Mouse (Mus musculus) cerebellum, postnatal 4 days (tissue): Measurements from ENCODE around the gene Gm49396.

Source experiments
- DNase-seq, 2 experiments: peaks; one replicate each; pipeline ENCODE4 v3.0.0; 2022; ENCODE audit warnings: low spot score in 2 of 2, mixed read lengths in 1 of 2

Gm49396 gene

DNA sequence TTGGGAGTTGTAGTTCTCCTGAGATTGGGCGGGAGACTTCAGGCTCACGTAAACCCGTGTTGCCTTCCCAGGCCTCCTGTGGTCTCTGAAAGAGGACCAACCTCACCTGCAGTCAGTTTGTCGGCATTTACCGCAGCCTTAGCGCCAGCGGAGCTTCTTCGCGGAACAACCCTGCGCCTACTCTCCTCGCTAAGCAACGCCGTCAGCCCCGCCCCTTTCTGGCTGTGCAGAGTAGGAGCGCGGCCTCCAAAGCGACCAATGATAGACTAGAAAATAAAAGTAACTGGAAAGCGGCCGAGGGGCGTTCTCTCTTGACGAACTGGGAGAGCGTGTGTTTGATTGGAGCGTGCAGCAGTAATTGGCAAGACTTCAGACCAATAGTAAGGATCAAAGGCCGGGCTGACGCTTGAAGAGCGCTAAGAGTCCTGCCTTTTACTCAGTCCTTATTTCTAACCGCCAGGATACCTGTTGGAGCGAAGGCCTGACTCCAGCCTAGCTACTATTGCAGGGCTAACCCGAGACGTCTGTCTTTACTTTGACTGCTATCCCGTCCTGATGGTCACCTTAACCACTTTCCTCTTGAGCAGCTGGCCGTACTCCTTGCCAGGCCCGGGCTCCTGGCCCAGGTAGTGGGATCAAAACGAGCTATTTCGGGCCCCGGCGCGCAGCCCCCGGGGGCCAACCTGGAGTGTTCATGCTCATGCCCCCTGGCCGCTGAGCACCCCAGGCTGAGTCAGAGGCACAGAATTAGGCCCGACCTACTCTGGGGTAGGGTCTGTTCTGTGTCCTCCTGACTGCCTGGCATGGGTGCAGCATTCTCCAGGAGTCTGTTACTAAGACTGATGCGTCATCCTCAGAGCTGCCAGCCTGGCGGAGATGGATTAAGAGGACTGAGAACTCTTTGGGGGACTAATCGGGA is 10.8 kb upstream of the Gm49396 start, which contains the start of the genes Hspb6 and Proser3:
TSS of gene Hspb6 (plus strand) at position 77 of the 919 bp plus-strand sequence.
TSS of gene Proser3 (minus strand) at position 198 of the 919 bp plus-strand sequence.
- peak; percentile 84 to 94 for DNase-seq

DNA sequence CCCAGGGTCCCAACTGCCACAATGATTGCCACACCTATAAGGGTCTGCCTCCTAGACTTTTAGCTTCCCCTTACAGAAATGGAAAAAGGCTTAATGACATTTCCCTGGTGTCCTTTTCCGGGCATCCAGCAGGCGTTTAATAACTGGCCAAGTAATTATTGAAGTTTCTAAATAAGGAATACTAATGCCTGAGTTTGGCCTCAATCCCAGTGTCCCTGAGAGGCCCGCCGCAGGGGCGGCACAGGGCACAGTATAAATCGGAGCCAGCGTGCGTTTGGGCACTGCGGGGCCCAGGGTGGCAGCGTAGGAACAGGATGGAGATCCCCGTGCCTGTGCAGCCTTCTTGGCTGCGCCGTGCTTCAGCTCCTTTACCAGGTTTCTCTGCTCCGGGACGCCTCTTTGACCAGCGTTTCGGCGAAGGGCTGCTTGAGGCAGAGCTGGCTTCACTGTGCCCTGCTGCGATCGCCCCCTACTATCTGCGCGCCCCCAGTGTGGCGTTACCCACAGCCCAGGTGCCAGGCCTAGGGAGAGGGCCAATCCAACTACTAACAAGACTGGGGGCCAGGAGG is 10.0 kb upstream of the Gm49396 start:
- DNase-seq: no peak

DNA sequence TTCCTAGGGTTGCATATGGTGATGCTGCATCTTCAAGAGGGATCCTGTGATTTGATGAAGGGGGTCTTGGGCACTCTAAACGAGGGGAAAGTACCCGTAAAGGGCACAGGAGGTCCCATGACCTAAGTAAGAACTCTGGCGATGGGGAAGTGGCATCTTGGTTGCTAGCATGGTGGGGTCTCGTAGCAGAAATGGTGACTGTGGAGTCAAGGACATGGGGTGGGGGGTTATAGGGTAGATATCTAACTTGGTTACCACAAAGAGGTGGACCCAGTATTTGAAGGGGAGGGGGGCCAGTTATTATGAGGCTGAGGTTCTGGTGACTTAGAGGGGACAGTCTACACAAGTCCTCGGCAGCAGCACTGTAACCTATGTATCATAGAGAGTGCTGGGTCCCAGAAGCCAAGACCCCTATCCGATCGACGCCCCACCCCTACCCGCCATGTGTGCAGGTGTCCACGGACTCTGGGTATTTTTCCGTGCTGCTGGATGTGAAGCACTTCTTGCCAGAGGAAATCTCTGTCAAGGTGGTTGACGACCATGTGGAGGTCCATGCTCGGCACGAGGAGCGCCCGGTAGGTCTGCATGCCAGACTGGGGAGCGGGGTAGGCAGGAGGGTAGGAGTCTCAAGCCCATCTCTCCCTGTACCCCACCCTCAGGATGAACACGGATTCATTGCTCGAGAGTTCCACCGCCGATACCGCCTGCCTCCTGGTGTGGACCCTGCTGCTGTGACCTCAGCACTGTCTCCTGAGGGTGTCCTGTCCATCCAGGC is 9.1 kb upstream of the Gm49396 start:
- no peak for DNase-seq

DNA sequence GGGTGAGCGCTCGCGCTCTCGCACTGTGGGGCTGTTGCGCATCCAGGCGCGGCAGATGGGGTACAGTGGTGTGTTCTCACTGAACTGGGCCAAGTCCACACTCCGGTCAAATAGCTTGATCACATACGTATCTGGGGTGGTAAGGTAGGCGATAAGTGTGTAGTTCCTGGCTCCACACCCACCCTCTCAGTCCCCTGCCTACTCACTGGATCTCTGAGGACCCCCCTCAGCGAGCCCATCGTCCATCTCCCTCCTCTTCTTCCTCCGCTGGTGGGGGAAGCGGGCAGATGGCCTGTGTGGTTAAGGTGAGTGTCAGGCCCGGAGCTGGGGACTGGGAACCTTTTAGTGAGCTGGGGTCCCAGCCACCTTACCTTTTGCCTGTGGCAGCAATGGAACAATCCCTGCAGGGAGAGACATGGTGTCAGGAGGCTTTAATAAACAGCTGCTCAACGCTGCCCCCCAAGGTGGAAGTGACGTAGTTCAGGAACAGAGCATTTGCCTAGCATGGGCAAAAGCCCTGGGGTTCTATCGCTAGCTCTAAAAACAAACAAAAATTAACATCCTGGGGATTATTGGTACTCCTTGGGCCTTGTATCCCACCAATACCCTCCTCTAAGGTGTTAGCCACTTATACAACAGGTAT is 6.1 kb upstream of the Gm49396 start:
- DNase-seq: no peak

DNA sequence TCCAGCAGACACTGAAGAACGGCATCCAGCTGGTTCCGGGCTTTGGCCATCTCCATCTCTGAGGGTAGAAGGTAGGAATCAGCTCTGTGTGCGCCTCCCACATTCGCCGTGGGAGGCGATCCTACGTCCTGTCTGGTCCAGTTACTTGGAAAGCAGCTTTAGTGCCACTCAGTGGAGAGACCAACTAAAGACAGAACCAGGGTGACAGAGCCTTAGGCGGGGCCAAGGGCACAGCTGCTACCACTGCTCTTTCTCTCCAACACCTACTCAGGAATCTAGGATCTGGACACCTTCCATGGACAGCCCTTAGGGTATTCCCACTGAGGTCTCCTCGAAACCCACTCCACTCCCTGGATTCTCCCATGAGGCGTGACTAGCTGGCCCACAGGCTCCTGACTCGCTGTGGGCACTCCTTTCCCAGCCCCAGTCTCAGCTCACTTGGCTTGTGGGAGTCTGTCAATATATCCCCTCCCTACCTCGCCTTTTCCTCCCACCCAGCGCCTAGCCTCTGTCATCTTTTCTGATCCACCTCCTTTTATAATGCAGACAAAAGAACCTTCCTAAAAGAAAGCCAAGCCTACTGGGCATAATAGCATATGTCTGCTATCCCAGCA is 5.1 kb upstream of the Gm49396 start:
- no peak for DNase-seq

DNA sequence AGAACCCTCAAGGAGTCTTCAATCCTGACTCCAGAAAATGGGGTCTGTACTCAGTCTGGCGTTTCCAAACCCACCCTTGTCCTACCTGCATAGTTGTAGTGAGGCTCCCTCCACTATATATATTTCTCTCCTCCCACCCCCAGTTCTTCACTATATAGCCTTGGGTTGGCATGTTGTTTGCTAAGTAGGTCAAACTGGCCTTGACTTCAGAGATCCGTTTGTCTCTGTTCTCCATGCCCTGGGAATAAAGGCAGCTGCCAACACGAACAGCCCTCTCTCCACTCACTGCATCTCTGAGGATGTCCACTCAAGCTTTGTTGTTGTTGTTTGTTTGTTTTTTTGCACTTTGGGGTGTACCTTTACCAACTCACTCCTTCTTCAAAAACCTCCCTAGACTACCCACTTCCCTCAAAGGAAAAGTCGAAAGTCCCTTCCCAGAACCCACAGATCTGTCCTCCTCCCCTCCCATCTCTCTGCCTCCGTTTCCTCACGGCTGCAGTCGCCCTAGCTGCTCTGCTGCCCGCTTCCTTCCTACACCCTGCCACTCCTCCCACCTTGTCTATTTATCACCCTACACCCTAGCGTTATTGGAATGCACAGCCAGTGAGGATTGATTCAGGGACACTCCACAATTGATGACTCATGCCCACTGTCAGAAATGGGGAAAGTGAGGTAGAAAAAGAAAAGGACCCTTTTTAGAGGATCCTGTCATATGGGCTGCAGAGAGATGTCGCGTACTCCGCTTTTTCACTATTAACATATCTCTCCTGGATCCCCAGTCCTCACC is 4.3 kb upstream of the Gm49396 start:
- no peak for DNase-seq

DNA sequence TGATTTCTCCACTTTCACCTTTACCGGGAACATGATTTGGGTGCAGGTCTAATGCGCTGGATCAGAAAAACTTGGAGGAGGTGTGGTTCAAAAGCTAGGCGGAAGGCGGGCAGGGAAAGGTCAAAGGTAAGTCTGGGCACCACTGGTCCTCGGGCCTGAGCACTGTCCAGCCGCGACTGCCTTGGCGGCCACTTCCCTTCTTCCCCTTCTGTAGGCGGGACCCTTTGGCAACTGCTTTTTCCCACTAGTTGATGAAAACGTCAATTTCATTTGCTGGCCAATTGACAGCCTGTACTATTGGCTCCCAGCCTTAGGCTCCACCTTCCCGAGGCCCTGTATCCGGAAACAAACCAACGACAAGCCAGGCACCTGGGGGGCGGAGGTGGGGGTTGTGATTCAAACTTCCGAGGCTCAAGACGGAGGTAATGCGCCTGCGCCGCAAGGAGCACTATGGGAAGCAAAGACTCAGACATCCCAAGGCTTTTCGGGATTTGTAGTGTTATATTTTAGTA is 3.6 kb upstream of the Gm49396 start, which contains the start of gene Lin37:
TSS of gene Lin37 (minus strand) at position 396 of the 512 bp plus-strand sequence.
- DNase-seq: peak; percentile 89 to 94

DNA sequence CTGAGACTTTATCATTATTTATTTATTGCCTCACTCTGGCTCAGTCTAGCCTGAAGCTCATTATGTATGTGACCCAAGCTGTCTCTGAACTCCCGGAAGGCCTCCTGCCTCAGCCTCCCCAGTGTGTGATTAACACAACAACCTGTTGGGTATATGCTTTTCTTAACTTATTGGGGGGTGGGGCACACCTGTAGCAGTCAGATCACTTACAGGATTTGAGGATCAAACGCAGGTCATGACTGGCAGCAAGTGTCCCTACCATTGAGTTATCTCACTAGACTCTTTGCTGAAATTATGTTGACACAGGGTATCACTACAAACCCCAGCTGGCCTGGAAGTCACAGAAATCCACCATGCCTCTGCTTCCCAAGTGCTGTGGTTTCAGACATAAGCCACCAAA is 2.8 kb upstream of the Gm49396 start:
- no peak for DNase-seq

DNA sequence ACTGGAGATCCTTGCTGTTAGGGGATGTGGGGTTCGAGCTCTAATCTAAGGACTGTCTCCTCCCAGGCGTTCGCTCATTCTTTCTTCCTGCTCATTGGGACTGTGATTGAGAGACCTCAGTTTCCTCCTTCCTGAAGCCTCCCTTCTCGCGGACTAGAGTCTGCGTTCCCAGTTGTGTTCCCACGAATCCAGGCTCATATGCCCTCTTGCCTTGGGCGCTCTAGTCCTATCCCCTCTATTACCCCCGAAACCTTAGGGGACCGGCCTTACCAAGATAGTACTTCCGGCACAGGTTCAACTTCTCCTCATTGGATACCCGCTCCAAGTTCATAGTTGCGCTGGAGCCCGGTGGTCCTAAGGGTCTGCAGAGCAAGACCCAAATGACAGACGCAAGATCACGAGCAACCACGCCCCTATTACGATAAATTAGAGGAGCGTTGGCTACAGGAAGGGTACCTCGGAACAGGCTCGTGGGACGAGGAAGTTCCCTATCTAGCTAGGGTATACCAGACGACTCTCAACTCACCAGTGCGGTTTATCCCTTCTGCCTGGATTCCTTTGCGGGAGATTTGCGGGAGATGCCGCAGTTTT is 523 bp upstream of the Gm49396 start:
- DNase-seq: no peak

DNA sequence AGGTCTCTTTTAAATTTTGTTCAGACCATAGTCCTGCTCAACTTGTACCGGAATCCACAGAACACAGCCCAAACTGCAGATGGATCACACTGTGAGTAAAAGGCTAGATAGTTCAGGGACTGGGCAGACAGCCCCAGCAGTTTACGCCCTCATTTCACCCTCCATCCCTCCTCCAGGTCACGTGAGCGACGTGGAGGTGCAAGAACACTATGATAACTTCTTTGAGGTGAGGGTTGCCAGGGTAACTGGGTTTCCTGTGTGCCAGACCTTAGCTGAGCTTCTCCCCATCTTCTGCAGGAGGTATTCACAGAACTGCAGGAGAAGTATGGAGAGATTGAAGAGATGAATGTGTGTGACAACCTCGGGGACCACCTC is 749 bp downstream of the Gm49396 start:
- DNase-seq: no peak

DNA sequence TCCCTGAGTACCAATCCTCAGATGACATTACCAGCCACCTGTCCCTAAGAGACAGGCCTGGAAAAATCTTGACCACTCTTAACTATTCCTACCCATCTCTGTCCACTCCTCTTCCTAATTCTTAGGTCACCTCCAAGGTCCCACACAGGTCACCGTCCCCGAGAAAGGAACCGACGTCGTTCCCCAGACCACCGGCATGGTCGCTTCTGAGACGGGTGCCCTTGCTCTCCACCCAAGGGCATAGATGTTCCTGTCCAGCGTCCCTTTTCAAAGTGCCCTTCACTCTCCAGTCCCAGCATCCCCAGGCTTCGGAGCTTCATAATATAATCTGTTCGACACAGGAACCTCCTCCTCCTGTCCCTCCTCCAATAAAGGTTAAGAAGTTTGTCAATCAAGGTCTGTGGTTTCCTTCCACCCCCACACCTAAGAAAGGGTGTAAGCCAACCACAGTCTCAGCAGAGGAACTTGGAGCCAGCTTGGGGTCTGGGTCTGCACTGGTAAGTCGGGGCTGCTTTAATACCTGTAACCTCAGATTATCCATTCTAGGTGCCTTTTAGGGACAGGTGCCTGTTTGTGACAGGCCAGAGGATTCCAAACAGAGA is 1.9 kb downstream of the Gm49396 start, which contains the start of gene Igflr1:
TSS of gene Igflr1 (plus strand) at position 458 of the 602 bp plus-strand sequence.
- no peak for DNase-seq

DNA sequence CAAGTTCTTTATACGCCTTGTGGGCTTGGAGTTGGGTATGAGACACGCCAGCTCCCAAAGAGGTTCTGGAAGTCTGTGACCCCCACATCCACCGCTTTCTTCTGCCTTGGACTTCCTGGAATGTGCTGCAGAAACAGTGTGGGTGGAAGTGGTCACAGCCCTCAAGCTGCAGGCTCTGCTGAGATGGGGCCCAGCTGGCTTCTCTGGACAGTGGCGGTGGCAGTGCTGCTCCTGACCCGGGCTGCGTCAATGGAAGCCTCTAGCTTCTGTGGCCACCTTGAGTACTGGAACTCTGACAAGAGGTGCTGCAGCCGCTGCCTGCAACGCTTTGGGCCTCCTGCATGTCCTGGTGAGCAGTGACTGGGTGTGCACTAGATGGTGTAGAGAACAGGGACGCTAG is 2.9 kb downstream of the Gm49396 start:
- no peak for DNase-seq

DNA sequence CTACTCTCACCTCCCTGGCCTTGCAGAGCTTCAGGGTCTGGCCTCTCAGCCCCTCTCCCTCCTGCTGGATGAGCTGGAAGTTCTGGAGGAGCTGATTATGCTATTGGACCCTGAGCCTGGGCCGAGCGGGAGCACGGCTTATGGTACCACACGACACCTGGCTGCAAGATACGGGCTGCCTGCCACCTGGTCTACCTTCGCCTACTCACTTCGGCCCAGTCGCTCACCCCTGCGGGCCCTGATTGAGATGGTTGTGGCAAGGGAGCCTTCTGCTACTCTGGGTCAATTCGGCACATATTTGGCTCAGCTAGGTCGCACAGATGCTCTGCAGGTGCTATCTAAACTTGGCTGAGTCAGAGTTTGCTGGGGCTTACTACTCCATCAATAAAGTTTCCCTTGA is 4.4 kb downstream of the Gm49396 start:
- no peak for DNase-seq

DNA sequence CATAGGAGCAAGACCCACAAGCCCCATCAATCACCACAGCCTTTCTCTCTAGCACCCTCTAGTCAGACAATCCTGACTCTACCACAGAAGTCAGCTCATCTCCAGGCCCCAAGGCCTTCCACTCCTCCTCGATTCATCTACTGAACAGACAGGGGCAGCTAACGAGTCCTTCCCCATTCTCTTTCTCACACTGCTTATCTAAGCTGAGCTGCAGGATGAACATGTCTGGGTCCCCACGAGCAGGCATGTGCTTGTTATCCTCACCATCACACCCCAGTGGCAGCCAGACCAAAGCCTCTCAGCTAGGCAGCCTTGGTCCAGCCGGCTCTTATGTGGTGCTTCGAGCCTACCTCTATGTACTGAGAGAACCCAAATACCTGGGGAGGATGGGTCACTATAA is 9.2 kb downstream of the Gm49396 start:
- no peak for DNase-seq

DNA sequence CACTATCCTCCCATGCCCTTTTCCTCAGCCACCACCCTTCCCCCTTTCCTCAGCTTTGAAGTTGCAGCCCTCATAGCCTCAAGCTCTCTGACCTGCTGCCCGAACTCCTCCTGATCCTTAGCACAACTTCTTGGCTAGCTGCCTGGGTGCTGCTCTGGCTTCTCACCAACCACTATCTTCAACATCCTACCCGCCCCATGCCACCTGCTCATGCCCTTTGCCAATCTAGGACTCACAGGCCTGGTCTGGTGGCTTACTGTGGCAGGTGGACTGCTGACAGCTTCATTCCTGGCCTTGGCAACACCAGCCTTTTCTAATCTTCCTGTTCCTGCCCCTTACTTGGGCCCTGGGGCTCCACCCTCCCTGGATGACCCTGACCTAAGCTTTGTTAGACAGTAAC is 9.8 kb downstream of the Gm49396 start:
- no peak for DNase-seq

DNA sequence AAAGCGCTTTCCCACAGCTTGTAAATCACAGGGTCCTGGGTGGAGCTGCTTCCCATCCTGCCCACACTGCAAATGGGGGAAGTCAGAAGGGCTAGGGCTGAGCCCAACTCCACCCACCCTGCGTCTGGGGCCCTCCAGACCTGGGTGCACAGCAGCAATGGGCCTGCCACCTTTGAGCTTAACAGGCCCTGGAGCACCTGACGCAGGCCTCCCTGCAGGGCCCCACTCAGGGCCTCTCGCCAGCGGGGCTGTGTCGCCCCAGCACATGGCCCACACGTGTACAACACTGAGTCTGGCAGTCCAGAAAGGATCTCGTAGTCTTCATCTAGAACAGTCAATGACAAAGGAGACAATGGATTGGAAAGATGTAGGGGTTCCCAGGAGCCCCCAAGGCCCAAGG is 16.8 kb downstream of the Gm49396 start:
- no peak for DNase-seq

DNA sequence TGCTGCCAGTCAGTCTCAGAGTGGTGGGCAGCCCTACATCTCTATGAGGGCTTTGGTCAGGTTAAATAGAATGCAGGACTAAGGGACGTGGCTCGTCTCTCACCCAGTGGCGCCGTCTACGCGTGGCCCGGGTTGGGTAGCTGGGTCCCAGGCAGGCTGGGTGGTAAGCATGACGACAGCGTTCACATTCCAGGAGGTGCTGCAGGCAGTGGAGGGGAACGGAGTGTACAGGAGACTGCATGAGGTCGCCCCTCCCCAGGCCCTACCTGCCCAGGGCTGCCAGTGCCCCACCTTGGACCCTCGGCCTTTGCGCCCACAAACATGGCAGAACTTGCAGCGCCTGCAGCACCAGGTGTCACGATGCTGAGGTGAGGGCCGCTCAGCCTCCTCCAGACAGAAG is 18.4 kb downstream of the Gm49396 start:
- no peak for DNase-seq

DNA sequence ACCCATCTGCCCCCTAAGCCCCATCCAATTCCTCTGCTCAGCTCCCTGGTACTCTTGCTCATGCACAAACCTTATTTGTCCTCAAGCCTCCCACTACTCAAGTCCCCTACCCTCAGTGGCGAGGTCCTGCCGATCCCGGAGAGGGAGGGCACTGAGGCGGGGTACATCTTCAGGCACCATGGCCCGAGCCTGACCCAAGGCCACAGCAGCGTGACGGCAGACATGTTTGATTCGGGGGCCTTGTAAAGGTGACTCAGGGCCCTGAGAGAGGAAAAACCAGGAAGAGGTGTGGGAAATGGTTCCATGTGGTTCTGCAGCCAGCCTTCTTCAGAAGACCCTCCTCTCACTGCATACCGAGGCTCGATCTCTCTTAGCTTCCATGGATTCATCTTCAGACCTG is 21.2 kb downstream of the Gm49396 start:
- DNase-seq: no peak

DNA sequence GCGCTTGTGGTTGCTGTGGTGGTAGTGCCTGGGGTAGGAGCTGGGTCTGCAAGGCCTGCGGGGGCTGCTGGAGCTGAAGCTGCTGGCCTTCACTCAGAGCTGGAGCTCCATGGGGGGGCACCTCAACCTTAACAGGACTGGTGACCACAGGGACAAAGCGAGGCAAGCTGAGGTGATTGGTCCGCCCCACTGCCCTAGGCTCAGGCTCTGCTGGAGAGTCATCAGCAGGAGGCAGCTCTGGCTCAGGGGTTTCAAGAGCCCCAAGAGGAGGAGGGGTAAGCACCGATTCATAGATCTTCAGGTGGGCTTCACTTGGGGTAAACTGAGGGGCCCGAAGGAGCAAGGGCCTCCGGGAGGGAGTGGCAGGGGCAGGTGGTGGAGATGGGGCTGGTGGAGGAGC is 22.0 kb downstream of the Gm49396 start:
- DNase-seq: no peak
